Mouse (Mus musculus) erythroid progenitor cell, adult 5-6 weeks (primary cell): Measurements from ENCODE around the gene Adgrl3. TPM values are rescaled to one million over a fixed set of nuclear protein-coding genes. Genes with fewer than 3 reads are reported as not detected.

Experiments
- ATAC-seq: replicated peaks from 2 replicates; pipeline ENCODE4 v1.8.0; 2016; ENCODE audit warnings: moderate number of reproducible peaks, mild to moderate bottlenecking, moderate TSS enrichment, inconsistent platforms; ENCODE audit not compliant: poor library complexity, low FRiP score, severe bottlenecking
- total RNA-seq, 2 experiments: library from RNA; stranded (forward) in 1 of 2; stranded (reverse) in 1 of 2; fragments of 150-400 nt in 1 of 2; fragments of 186-747, 209-891 nt in 1 of 2; gene quantifications; 2 replicates each; pipeline versions ENCODE4 v1.2.3 to v1.2.4; 2015 to 2017; ENCODE audit warnings: low replicate concordance in 2 of 2

Adgrl3 gene
- total RNA-seq, 2 experiments from 2014 or later, result not detected

- ATAC-seq, result no peak
Observed at GRCm38 (mm10) chr5:81072888-81073287, 53.0 kb downstream of the Adgrl3 start.

- ATAC-seq, result no peak
Observed at GRCm38 (mm10) chr5:81073875-81074274, 53.9 kb downstream of the Adgrl3 start.

- ATAC-seq, result no peak
Observed at GRCm38 (mm10) chr5:81076377-81076776, 56.4 kb downstream of the Adgrl3 start.

GRCm38 (mm10) chr5:81077031-81077430, 57.1 kb downstream of the Adgrl3 start:
- ATAC-seq, result no peak

- ATAC-seq, result no peak
Observed at GRCm38 (mm10) chr5:81077990-81078389, 58.1 kb downstream of the Adgrl3 start.

GRCm38 (mm10) chr5:81083698-81084360, 63.9 kb downstream of the Adgrl3 start:
- no peak for ATAC-seq

- no peak for ATAC-seq
Observed at GRCm38 (mm10) chr5:81085152-81085551, 65.2 kb downstream of the Adgrl3 start.

- ATAC-seq, result no peak
Observed at GRCm38 (mm10) chr5:81088667-81089066, 68.7 kb downstream of the Adgrl3 start.

- no peak for ATAC-seq
Observed at GRCm38 (mm10) chr5:81094618-81095017, 74.7 kb downstream of the Adgrl3 start.

GRCm38 (mm10) chr5:81097131-81097530, 77.2 kb downstream of the Adgrl3 start:
- ATAC-seq, result no peak

GRCm38 (mm10) chr5:81107431-81107830, 87.5 kb downstream of the Adgrl3 start:
- ATAC-seq, result no peak

- no peak for ATAC-seq
Observed at GRCm38 (mm10) chr5:81124483-81124882, 104.5 kb downstream of the Adgrl3 start.

- no peak for ATAC-seq
Observed at GRCm38 (mm10) chr5:81127639-81128038, 107.7 kb downstream of the Adgrl3 start.

GRCm38 (mm10) chr5:81136394-81136793, 116.5 kb downstream of the Adgrl3 start:
- no peak for ATAC-seq

GRCm38 (mm10) chr5:81155791-81156190, 135.9 kb downstream of the Adgrl3 start:
- no peak for ATAC-seq

GRCm38 (mm10) chr5:81156281-81156680, 136.3 kb downstream of the Adgrl3 start:
- ATAC-seq, result no peak

GRCm38 (mm10) chr5:81156796-81157195, 136.9 kb downstream of the Adgrl3 start:
- no peak for ATAC-seq

- ATAC-seq, result no peak
Observed at GRCm38 (mm10) chr5:81159013-81159412, 139.1 kb downstream of the Adgrl3 start.

- ATAC-seq, result no peak
Observed at GRCm38 (mm10) chr5:81160431-81160830, 140.5 kb downstream of the Adgrl3 start.

GRCm38 (mm10) chr5:81188871-81189485, 169.0 kb downstream of the Adgrl3 start:
- ATAC-seq, result no peak

GRCm38 (mm10) chr5:81200354-81200753, 180.4 kb downstream of the Adgrl3 start:
- no peak for ATAC-seq

- ATAC-seq, result no peak
Observed at GRCm38 (mm10) chr5:81201885-81202284, 181.9 kb downstream of the Adgrl3 start.
